Mouse (Mus musculus): ENCODE data around the gene Efemp2. TPM values are rescaled to one million over a fixed set of nuclear protein-coding genes. Genes with fewer than 3 reads are reported as not detected.
"Not testable (repeated sequence)": the region's sequence is repeated elsewhere in the genome, so short reads cannot be mapped to it uniquely, and the experiment has no call there.

Efemp2 gene
- polyA plus RNA-seq, 1 experiment = 368 TPM

- no peak overlapping the region for H3K27ac ChIP-seq (ENCODE audit: insufficient read depth, low read length)
- H3K4me1 ChIP-seq (ENCODE audit: control insufficient read depth, insufficient read depth, low read length) = peaks cover 4% of the 10 kb centered on the region; the same call in 1 of the 2 replicates
- TF ChIP-seq POLR2A (IDR thresholded peaks at IDR 0.05; ENCODE audit: low read depth, low read length) (peak; percentile 33; the same call in 1 of the 2 replicates), CTCF (IDR thresholded peaks at IDR 0.05; ENCODE audit: borderline replicate concordance, insufficient read depth, low read length) (no peak)
Measured at GRCm38 (mm10) chr19:5483386-5484359, 9.9 kb downstream of the Efemp2 start.

GRCm38 (mm10) chr19:5484496-5484895 lies 10.7 kb downstream of the Efemp2 start:
- TF ChIP-seq CTCF (IDR thresholded peaks at IDR 0.05; ENCODE audit: borderline replicate concordance, insufficient read depth, low read length) = no peak
- Histone ChIP-seq H3K27ac (ENCODE audit: insufficient read depth, low read length) (no peak overlapping the region), H3K4me1 (ENCODE audit: control insufficient read depth, insufficient read depth, low read length) (peaks cover 4% of the 10 kb centered on the region; the same call in 1 of the 2 replicates), H3K4me3 (ENCODE audit: insufficient read depth, low read length) (no peak overlapping the region)

More at GRCm38 (mm10) chr19:5483386-5484359, 9.9 kb downstream of the Efemp2 start:
- no peak overlapping the region for H3K4me3 ChIP-seq (ENCODE audit: insufficient read depth, low read length)

GRCm38 (mm10) chr19:5485371-5485770 lies 11.6 kb downstream of the Efemp2 start:
- Histone ChIP-seq H3K4me1 (ENCODE audit: control insufficient read depth, insufficient read depth, low read length) (peaks cover 4% of the 10 kb centered on the region; the same call in 1 of the 2 replicates), H3K4me3 (ENCODE audit: insufficient read depth, low read length) (no peak overlapping the region), H3K27ac (ENCODE audit: insufficient read depth, low read length) (no peak overlapping the region)
- TF ChIP-seq CTCF (IDR thresholded peaks at IDR 0.05; ENCODE audit: borderline replicate concordance, insufficient read depth, low read length) (no peak), POLR2A (IDR thresholded peaks at IDR 0.05; ENCODE audit: low read depth, low read length) (peak; percentile 43; the same call in 1 of the 2 replicates)

- TF ChIP-seq POLR2A (IDR thresholded peaks at IDR 0.05; ENCODE audit: low read depth, low read length) (no peak), CTCF (IDR thresholded peaks at IDR 0.05; ENCODE audit: borderline replicate concordance, insufficient read depth, low read length) (no peak)
- Histone ChIP-seq H3K4me3 (ENCODE audit: insufficient read depth, low read length) (no peak overlapping the region), H3K27ac (ENCODE audit: insufficient read depth, low read length) (no peak overlapping the region), H3K4me1 (ENCODE audit: control insufficient read depth, insufficient read depth, low read length) (peaks cover 4% of the 10 kb centered on the region; the same call in 1 of the 2 replicates)
Measured at GRCm38 (mm10) chr19:5485821-5486220, 12.1 kb downstream of the Efemp2 start.

- TF ChIP-seq POLR2A (IDR thresholded peaks at IDR 0.05; ENCODE audit: low read depth, low read length) = peak; percentile 50; the same call in 1 of the 2 replicates
- no peak for TF ChIP-seq CTCF (IDR thresholded peaks at IDR 0.05; ENCODE audit: borderline replicate concordance, insufficient read depth, low read length)
- Histone ChIP-seq H3K4me3 (ENCODE audit: insufficient read depth, low read length) (no peak overlapping the region), H3K27ac (ENCODE audit: insufficient read depth, low read length) (no peak overlapping the region)
Measured at GRCm38 (mm10) chr19:5486286-5486685, 12.5 kb downstream of the Efemp2 start.

GRCm38 (mm10) chr19:5486771-5487170 lies 13.0 kb downstream of the Efemp2 start:
- H3K4me3 ChIP-seq (ENCODE audit: insufficient read depth, low read length) = no peak overlapping the region
- peaks cover 4% of the 10 kb centered on the region; the same call in 1 of the 2 replicates for H3K4me1 ChIP-seq (ENCODE audit: control insufficient read depth, insufficient read depth, low read length)
- TF ChIP-seq CTCF (IDR thresholded peaks at IDR 0.05; ENCODE audit: borderline replicate concordance, insufficient read depth, low read length) (no peak), POLR2A (IDR thresholded peaks at IDR 0.05; ENCODE audit: low read depth, low read length) (peak; percentile 30; the same call in 1 of the 2 replicates)
- peak overlapping the region; percentile 95; the same call in 1 of the 2 replicates for H3K27ac ChIP-seq (ENCODE audit: insufficient read depth, low read length)

More at GRCm38 (mm10) chr19:5486286-5486685, 12.5 kb downstream of the Efemp2 start:
- H3K4me1 ChIP-seq (ENCODE audit: control insufficient read depth, insufficient read depth, low read length) = peaks cover 4% of the 10 kb centered on the region; the same call in 1 of the 2 replicates

- Histone ChIP-seq H3K4me3 (ENCODE audit: insufficient read depth, low read length) (peak within 1 kb of the TSS; percentile 66), H3K4me1 (ENCODE audit: control insufficient read depth, insufficient read depth, low read length) (peaks cover 4% of the 10 kb centered on the region; the same call in 1 of the 2 replicates), H3K27ac (ENCODE audit: insufficient read depth, low read length) (peak within 1 kb of the TSS; percentile 99)
- TF ChIP-seq CTCF (IDR thresholded peaks at IDR 0.05; ENCODE audit: borderline replicate concordance, insufficient read depth, low read length) = peak; percentile 78
- peak; percentile 92 for TF ChIP-seq POLR2A (IDR thresholded peaks at IDR 0.05; ENCODE audit: low read depth, low read length)
Measured at GRCm38 (mm10) chr19:5487768-5488550, 14.2 kb downstream of the Efemp2 start, which contains the start of gene Mus81. TSS of gene Mus81 (minus strand) at chr19:5488402.

- H3K4me3 ChIP-seq (ENCODE audit: insufficient read depth, low read length) = peak overlapping the region; percentile 13
- peak overlapping the region; percentile 99 for H3K27ac ChIP-seq (ENCODE audit: insufficient read depth, low read length)
- peak; percentile 90 for TF ChIP-seq POLR2A (IDR thresholded peaks at IDR 0.05; ENCODE audit: low read depth, low read length)
- TF ChIP-seq CTCF (IDR thresholded peaks at IDR 0.05; ENCODE audit: borderline replicate concordance, insufficient read depth, low read length) = no peak
- peaks cover 4% of the 10 kb centered on the region; the same call in 1 of the 2 replicates for H3K4me1 ChIP-seq (ENCODE audit: control insufficient read depth, insufficient read depth, low read length)
Measured at GRCm38 (mm10) chr19:5488878-5489571, 15.3 kb downstream of the Efemp2 start.

- H3K4me1 ChIP-seq (ENCODE audit: control insufficient read depth, insufficient read depth, low read length); H3K4me3 ChIP-seq (ENCODE audit: insufficient read depth, low read length): not testable (repeated sequence)
- H3K27ac ChIP-seq (ENCODE audit: insufficient read depth, low read length) = peak overlapping the region; percentile 87
Measured at GRCm38 (mm10) chr19:5489721-5490120, 16.0 kb downstream of the Efemp2 start.

Data from embryonic fibroblast, embryonic 13.5 days (primary cell).